Mouse (Mus musculus) liver, adult 2 months (tissue): ENCODE results near the gene Soat1. TPM values are rescaled to one million over a fixed set of nuclear protein-coding genes. Genes with fewer than 3 reads are reported as not detected.

Source experiments
- DNase-seq: peaks from one replicate; pipeline ENCODE4 v3.0.0-alpha.2; 2011; ENCODE audit warnings: low read depth, low spot score; ENCODE audit errors: extremely low read depth
- H3K27ac ChIP-seq: fragments of 200-500 bp; replicated peaks from 2 replicates; pipeline ENCODE4 v1.5.1; 2012; ENCODE audit warnings: low read depth, mild to moderate bottlenecking, control low read depth, inconsistent platforms, low read length; ENCODE audit not compliant: insufficient read depth
- H3K27me3 ChIP-seq: fragments of 200-500 bp; 2 replicates; pipeline ENCODE4 v1.6.1; 2012; ENCODE audit warnings: mild to moderate bottlenecking, moderate library complexity, low read length, inconsistent platforms; ENCODE audit not compliant: control insufficient read depth, insufficient read depth
- H3K36me3 ChIP-seq: fragments of 200-500 bp; 2 replicates; pipeline ENCODE4 v1.6.1; 2012; ENCODE audit warnings: low read length, inconsistent platforms; ENCODE audit not compliant: control insufficient read depth, insufficient read depth
- H3K4me1 ChIP-seq: fragments of 200-500 bp; 2 replicates; pipeline ENCODE4 v1.6.1; 2011; ENCODE audit warnings: low read length; ENCODE audit not compliant: control insufficient read depth, insufficient read depth
- H3K4me3 ChIP-seq: fragments of 200-500 bp; 2 replicates; pipeline ENCODE4 v1.5.1; 2011; ENCODE audit warnings: low read depth, mild to moderate bottlenecking, control low read depth, low read length, moderate library complexity; ENCODE audit not compliant: insufficient read depth
- H3K79me2 ChIP-seq: fragments of 200-500 bp; 2 replicates; pipeline ENCODE4 v1.6.1; 2012; ENCODE audit warnings: inconsistent platforms, mild to moderate bottlenecking, low read length, moderate library complexity; ENCODE audit not compliant: control insufficient read depth, insufficient read depth
- H3K9ac ChIP-seq: fragments of 200-500 bp; 2 replicates; pipeline ENCODE4 v1.6.1; 2012; ENCODE audit warnings: low read depth, mild to moderate bottlenecking, control low read depth, inconsistent platforms, low read length
- CTCF ChIP-seq: fragments of 200-500 bp; IDR thresholded peaks from 2 replicates; pipeline ENCODE4 v1.5.1; 2011; ENCODE audit warnings: low read depth, low read length, control low read depth
- POLR2A ChIP-seq: fragments of 200-500 bp; IDR thresholded peaks from 2 replicates; pipeline ENCODE4 v1.6.1; 2011; ENCODE audit warnings: low read length, control low read depth; ENCODE audit not compliant: insufficient read depth; ENCODE audit errors: extremely low read depth
- WGBS: fragments of 180-500 bp; shearing (Covaris S2); methylation state at CpG from one replicate; pipeline ENCODE4 v1.1.7; 2018; 5-methylcytosine and 5-hydroxymethylcytosine counted together
- polyA plus RNA-seq: library from polyadenylated mRNA; depleted of rRNA; stranded (reverse); fragments of >200 nt; gene quantifications from 2 replicates; pipeline ENCODE4 v1.2.3, GENCODE M21; 2012
- total RNA-seq: library from RNA; depleted of rRNA; stranded (reverse); fragments of >200 nt; gene quantifications from 2 replicates; pipeline ENCODE4 v1.2.3, GENCODE M21; 2014

Soat1 gene
- total and polyA plus RNA-seq, 2 experiments, result 2.4 to 5.9 TPM

DNA sequence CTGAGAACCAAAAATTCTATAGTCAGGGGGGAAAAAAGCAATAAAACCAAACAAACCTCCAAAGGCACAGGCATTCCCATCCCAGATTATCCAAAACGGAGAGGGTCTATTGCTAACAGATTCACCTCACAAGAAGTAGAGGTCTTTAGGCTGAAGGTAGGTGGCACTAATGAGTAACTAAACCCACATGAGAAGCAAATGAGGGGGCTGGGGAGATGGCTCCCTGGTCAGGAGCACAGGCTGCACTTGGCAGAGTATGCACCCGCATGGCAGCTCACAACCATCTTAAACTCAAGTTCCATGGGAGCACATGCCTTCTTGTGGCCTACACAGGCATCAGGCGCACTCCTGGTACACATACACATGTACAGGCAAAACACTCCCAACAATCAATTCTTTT lies 7.7 kb upstream of the Soat1 start:
- no peak for DNase-seq
- Histone ChIP-seq H3K36me3 (no peaks in the 10 kb centered on the region), H3K27me3 (peaks cover 6% of the 10 kb centered on the region; the same call in 1 of the 2 replicates), H3K79me2 (no peaks in the 10 kb centered on the region), H3K9ac (no peak overlapping the region), H3K27ac (no peak overlapping the region), H3K4me1 (no peaks in the 10 kb centered on the region), H3K4me3 (no peak overlapping the region)
- 97% methylated on average over 3 of the region's 3 CpGs for WGBS
- TF ChIP-seq CTCF, result no peak
- no peak for TF ChIP-seq POLR2A

DNA sequence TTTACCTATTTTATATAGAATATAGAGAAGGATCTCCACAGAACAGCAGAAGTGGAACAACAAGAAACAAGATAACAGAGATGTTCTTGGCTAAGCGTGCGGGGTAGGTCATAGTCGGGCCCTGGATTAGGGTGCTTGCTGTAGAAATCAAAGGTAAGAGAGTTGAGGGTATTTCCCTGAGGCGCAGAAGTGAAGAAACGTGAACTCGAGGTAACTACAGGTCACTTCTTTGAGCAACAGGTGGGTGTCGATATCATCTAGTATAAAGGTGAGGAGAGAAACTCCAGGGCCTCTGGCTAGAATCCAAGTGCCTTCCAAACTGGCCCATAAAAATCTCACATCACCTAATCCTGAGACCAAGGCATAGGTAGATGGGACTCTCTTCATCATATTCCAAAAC lies 2.4 kb upstream of the Soat1 start:
- no peak overlapping the region for H3K27ac ChIP-seq
- no peaks in the 10 kb centered on the region for H3K36me3 ChIP-seq
- WGBS, result 64% methylated on average over 7 of the region's 7 CpGs

DNA sequence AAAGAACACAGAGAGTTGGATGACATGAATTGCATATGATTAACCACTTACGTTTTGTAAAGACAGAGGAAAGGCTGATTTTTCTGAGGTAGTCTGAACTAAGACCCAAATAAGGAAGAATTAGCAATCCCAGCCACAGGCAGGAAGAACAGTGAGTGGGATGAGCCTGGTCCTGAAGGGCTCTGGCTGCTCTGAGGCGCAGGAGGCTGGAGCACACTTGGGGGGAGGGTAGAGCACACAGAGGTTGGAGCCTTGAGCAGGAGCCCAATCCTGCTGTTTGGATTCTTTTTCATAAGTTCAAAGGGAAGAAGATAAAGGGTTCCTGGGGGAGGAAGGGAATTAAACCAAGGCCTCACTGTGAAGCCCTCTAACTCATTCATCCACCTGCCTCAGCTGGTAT lies 1.9 kb upstream of the Soat1 start:
- DNase-seq, result no peak
- Histone ChIP-seq H3K27ac (no peak overlapping the region), H3K79me2 (no peaks in the 10 kb centered on the region), H3K36me3 (no peaks in the 10 kb centered on the region), H3K27me3 (peaks cover 12% of the 10 kb centered on the region), H3K4me3 (no peak overlapping the region), H3K9ac (no peak overlapping the region), H3K4me1 (no peaks in the 10 kb centered on the region)
- TF ChIP-seq POLR2A (no peak), CTCF (no peak)
- WGBS, result 83% methylated on average over 2 of the region's 2 CpGs

More for the DNA sequence above, 2.4 kb upstream of the Soat1 start:
- Histone ChIP-seq H3K27me3 (peaks cover 12% of the 10 kb centered on the region), H3K4me3 (no peak overlapping the region), H3K4me1 (no peaks in the 10 kb centered on the region), H3K79me2 (no peaks in the 10 kb centered on the region), H3K9ac (no peak overlapping the region)
- TF ChIP-seq POLR2A (no peak), CTCF (no peak)
- DNase-seq, result no peak

DNA sequence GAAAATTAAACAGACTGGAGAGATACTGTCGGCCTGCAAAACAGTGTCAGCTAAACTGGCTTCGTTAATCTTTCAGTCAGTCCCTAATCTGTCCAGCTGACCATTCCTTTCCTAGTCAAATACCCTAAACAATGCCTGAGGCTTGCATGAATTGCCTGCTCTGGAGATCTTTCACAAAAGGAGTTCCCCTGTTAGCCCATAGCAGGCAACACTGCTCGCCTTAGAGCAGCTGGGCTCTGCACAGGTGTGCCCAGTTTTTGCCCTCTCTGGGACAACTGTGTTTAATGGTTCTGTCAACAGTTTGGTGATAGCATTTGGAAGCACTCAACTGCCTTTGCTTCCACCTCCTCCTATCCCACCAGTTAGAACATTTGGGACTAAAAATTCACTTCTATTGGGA lies 723 bp upstream of the Soat1 start:
- Histone ChIP-seq H3K36me3 (no peaks in the 10 kb centered on the region), H3K27ac (no peak overlapping the region), H3K9ac (no peak overlapping the region), H3K79me2 (no peaks in the 10 kb centered on the region), H3K4me1 (peaks cover 5% of the 10 kb centered on the region; the same call in 1 of the 2 replicates), H3K27me3 (peaks cover 12% of the 10 kb centered on the region), H3K4me3 (no peak overlapping the region)
- WGBS, result 87% methylated on average over 3 of the region's 3 CpGs
- no peak for TF ChIP-seq CTCF
- TF ChIP-seq POLR2A, result no peak
- no peak for DNase-seq

DNA sequence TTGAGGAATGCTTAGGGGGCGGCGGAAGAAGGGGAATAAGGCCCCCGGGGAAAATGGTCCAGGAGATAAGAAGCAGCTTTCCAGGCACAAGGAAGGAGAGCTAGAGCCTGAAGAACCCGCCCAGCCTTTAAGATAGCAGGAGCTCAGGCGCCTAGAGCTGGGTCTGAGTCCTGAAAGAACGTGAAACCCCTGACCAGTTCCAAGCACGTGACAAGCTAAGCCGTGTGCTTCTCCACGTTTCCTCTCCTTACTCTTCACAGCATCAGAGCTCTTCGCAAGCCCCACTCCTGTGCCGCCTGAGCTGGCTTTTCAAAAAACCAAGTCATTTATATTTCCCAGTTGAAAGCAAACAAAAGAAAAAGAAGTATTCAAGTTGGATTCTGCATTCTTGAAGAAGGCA lies 1.1 kb downstream of the Soat1 start:
- no peaks in the 10 kb centered on the region for H3K36me3 ChIP-seq
- H3K79me2 ChIP-seq, result no peaks in the 10 kb centered on the region
- no peak for DNase-seq
- no peak for TF ChIP-seq POLR2A
- TF ChIP-seq CTCF, result no peak
- 50% methylated on average over 11 of the region's 11 CpGs for WGBS
- peaks cover 5% of the 10 kb centered on the region; the same call in 1 of the 2 replicates for H3K4me1 ChIP-seq
- H3K27ac ChIP-seq, result no peak overlapping the region; the same call in 1 of the 2 replicates
- H3K9ac ChIP-seq, result no peak overlapping the region
- no peak overlapping the region; the same call in 1 of the 2 replicates for H3K4me3 ChIP-seq
- peaks cover 18% of the 10 kb centered on the region for H3K27me3 ChIP-seq

DNA sequence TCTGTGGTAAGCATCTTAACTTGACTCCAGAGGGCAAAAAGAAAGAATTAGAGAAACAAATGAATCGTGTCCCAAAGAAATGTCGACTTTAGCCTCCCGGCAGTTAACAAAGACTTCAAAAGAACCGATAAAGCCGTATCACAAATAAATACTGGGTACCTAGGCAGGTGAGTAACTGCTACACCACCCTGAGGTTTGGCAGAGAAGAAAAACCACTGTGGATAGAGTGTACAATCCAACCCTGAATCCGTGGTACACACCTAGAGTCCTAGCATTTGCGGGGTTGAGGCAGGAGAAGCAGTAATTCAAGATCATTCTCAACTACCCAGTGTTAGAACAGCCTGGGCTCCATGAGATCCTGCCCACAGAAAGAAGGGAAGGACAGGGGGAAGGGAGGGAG lies 2.2 kb downstream of the Soat1 start:
- DNase-seq, result no peak
- Histone ChIP-seq H3K4me3 (no peak overlapping the region), H3K9ac (no peak overlapping the region), H3K79me2 (no peaks in the 10 kb centered on the region), H3K36me3 (no peaks in the 10 kb centered on the region), H3K27ac (no peak overlapping the region; the same call in 1 of the 2 replicates), H3K4me1 (peaks cover 5% of the 10 kb centered on the region; the same call in 1 of the 2 replicates), H3K27me3 (peaks cover 18% of the 10 kb centered on the region)
- WGBS, result 52% methylated on average over 7 of the region's 7 CpGs
- no peak for TF ChIP-seq CTCF
- no peak for TF ChIP-seq POLR2A
